Comparison of ENCODE assay signal across 10 mouse cellular contexts in genomic region chr1:84622978-84623554, GRCm38 (mm10).
DNase-seq lines count a peak whose midpoint lies in the region; ATAC-seq and TF ChIP-seq lines count a peak whose summit lies in the region.
"Had no signal": no experiment of that assay in that cellular context is flagged by ENCODE, and none has a peak within 500 bp of the region (broad histone marks: within the 10 kb centered on the region; RNA-seq: fewer than 3 reads in every experiment).

No protein-coding gene starts in this region.

- TF ChIP-seq CTCF in lung, embryonic 14.5 days (IDR thresholded peaks at IDR 0.05; ENCODE audit: low read depth), result no peak
- TF ChIP-seq CTCF in lung, adult 2 months (IDR thresholded peaks at IDR 0.05; ENCODE audit: insufficient read depth, low read length), result no peak

- H3K4me3 ChIP-seq in lung, embryonic 14.5 days (ENCODE audit: low read depth, low read length), result no peak overlapping the region
- no peak overlapping the region for H3K4me3 ChIP-seq in lung, adult 2 months (replicated peaks; ENCODE audit: extremely low read depth, low read depth, low read length)
- no peak overlapping the region for H3K4me3 ChIP-seq in midbrain, embryonic 11.5 days (ENCODE audit: low read depth, low read length)

- no peak overlapping the region for H3K4me2 ChIP-seq in lung, embryonic 14.5 days
- H3K4me2 ChIP-seq in midbrain, embryonic 11.5 days, result peak overlapping the region; percentile 11; the same call in 1 of the 2 replicates

- 28% methylated on average over 11 of the region's 12 CpGs for WGBS in lung, embryonic 14.5 days
- 27% methylated on average over 12 of the region's 12 CpGs for WGBS in lung, adult 2 months
- WGBS in midbrain, embryonic 11.5 days, result 20% methylated on average over 11 of the region's 12 CpGs

- peak; percentile 27; the same call in 1 of the 2 replicates for ATAC-seq in cerebellum, adult (ENCODE audit: insufficient number of reproducible peaks, low FRiP score, low TSS enrichment)
- ATAC-seq in lung, embryonic 14.5 days (ENCODE audit: insufficient read depth), result peak; percentile 11; the same call in 1 of the 2 replicates
- ATAC-seq in midbrain, embryonic 11.5 days (ENCODE audit: low FRiP score), result peak; percentile 49
- ATAC-seq: Patski had no signal

- no peaks in the 10 kb centered on the region for H3K9me3 ChIP-seq in lung, embryonic 14.5 days (ENCODE audit: low read depth, low read length)
- no peaks in the 10 kb centered on the region for H3K9me3 ChIP-seq in midbrain, embryonic 11.5 days (ENCODE audit: control insufficient read depth, low read length)

- H3K4me1 ChIP-seq in lung, embryonic 14.5 days (ENCODE audit: insufficient read depth), result no peaks in the 10 kb centered on the region
- H3K4me1 ChIP-seq in lung, adult 2 months (ENCODE audit: control insufficient read depth, insufficient read depth, low read length), result no peaks in the 10 kb centered on the region
- H3K4me1 ChIP-seq in midbrain, embryonic 11.5 days (ENCODE audit: control insufficient read depth, insufficient read depth, low read length), result peaks cover 19% of the 10 kb centered on the region

- no peaks in the 10 kb centered on the region for H3K27me3 ChIP-seq in lung, embryonic 14.5 days (ENCODE audit: insufficient read depth, low read length)
- H3K27me3 ChIP-seq in midbrain, embryonic 11.5 days (ENCODE audit: control insufficient read depth, insufficient read depth, low read length), result no peaks in the 10 kb centered on the region

- no peaks in the 10 kb centered on the region for H3K36me3 ChIP-seq in lung, embryonic 14.5 days (ENCODE audit: insufficient read depth)
- H3K36me3 ChIP-seq in midbrain, embryonic 11.5 days (ENCODE audit: control insufficient read depth, insufficient read depth, low read length), result no peaks in the 10 kb centered on the region

- no peak overlapping the region for H3K27ac ChIP-seq in lung, embryonic 14.5 days (ENCODE audit: low read depth)
- H3K27ac ChIP-seq in midbrain, embryonic 11.5 days (ENCODE audit: low read depth, low read length), result no peak overlapping the region

- no peak overlapping the region for H3K9ac ChIP-seq in lung, embryonic 14.5 days
- peak overlapping the region; percentile 27; the same call in 1 of the 2 replicates for H3K9ac ChIP-seq in midbrain, embryonic 11.5 days (ENCODE audit: low read length)

- no peak for DNase-seq in cerebellum, adult 9-10 months
- DNase-seq in lung, embryonic 14.5 days, result no peak
- DNase-seq in lung, adult 2 months, result no peak
- DNase-seq in midbrain, embryonic 11.5 days (ENCODE audit: low spot score, missing footprints), result peak; percentile 87
- DNase-seq in thymus, postnatal 25 days, result no peak
- DNase-seq in ovary, postnatal 36 days (ENCODE audit: low spot score), result no peak
- DNase-seq in lung, adult 18-20 months, result no peak
- DNase-seq: layer of hippocampus, postnatal 36 days had no signal

- no peak for TF ChIP-seq POLR2A in lung, adult 2 months (IDR thresholded peaks at IDR 0.05; ENCODE audit: borderline replicate concordance, extremely low read depth, low read depth, low read length)
